Mouse (Mus musculus): ENCODE results near the gene Gse1. TPM values are rescaled to one million over a fixed set of nuclear protein-coding genes. Genes with fewer than 3 reads are reported as not detected.
A peak's percentile ranks its signal among the peaks of the same experiment; 100 is the strongest.

The Gse1 gene
- polyA plus RNA-seq, 1 experiment from 2014 or later, result 6.7 TPM

DNA sequence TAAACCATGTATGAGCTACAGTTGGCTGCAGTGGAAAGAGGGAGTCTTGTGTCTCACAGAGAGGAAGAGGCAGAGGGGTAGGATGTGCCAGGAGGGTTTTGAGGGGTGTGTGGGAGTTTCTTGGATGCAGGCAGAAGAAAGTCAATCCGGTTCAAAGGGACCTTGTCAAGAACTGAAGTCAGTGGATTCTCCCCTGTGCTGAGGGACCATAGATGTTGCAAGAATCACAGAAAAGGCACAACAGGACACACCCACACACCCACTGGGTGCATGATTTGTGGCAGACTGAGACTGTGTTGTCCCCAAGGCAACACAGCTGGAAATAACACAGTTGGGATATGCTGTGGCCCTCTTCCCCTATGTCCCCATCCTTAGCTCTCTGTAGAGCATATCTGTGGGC, 209.0 kb downstream of the Gse1 start:
- 31% methylated on average over 1 of the region's 1 CpGs for WGBS
- Histone ChIP-seq H3K4me2 (replicated peaks; ENCODE audit: low read depth, low read length) (no peak overlapping the region), H3K36me3 (ENCODE audit: insufficient read depth, low read length) (no peaks in the 10 kb centered on the region), H3K27me3 (ENCODE audit: insufficient read depth, low read length) (no peaks in the 10 kb centered on the region; the same call in 1 of the 2 replicates), H3K9me3 (ENCODE audit: low read length) (peaks cover 6% of the 10 kb centered on the region), H3K4me1 (ENCODE audit: insufficient read depth, low read length) (peaks cover 59% of the 10 kb centered on the region), H3K4me3 (ENCODE audit: low read length) (no peak overlapping the region), H3K9ac (replicated peaks; ENCODE audit: low read length) (no peak overlapping the region), H3K27ac (ENCODE audit: low read length) (0 out of 2 replicates have a peak overlapping the region, but pooled peaks have one; percentile 38)
- no peak for ATAC-seq (ENCODE audit: low FRiP score, low TSS enrichment)

DNA sequence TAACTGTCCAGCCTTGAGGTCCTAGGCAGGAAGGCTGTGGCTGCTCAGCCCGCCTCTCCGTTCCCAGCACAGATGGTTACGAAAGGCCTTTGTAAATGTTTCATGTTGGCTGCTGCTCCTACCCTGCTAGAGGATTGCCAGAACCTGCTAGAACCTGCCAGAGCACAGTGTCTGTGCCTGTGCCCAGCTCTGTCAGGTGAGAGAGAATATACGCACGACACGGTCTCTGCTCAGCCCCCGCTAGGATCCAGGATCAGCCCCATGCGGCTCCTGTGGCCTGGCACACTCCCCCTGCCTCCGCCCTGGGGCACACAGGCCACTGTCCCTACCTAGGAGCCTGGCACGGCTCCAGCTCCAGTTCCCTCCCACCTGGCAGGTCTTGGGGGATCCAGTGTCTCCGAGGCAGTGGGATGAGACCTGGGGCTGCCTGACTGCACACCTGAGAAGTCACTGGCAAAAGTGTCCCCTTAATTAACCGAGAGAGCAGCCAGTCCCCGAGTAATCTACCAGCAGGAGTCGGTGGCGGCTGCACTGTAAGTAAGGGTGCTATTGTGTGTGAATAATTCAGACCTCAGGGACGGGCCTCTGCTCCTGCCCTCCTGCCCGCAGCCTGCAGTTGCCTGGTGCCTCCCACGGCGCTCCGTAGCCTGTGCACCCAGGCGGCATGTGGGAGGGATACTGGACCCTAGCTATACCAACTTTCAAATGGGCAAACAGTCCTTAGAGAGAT, 209.6 kb downstream of the Gse1 start:
- no peak overlapping the region for H3K9ac ChIP-seq (replicated peaks; ENCODE audit: low read length)
- peaks cover 65% of the 10 kb centered on the region for H3K4me1 ChIP-seq (ENCODE audit: insufficient read depth, low read length)
- H3K9me3 ChIP-seq (ENCODE audit: low read length), result peaks cover 6% of the 10 kb centered on the region
- H3K4me3 ChIP-seq (ENCODE audit: low read length), result no peak overlapping the region
- 0 out of 2 replicates have a peak overlapping the region, but pooled peaks have one; percentile 38 for H3K27ac ChIP-seq (ENCODE audit: low read length)
- WGBS, result 43% methylated on average over 21 of the region's 21 CpGs
- H3K27me3 ChIP-seq (ENCODE audit: insufficient read depth, low read length), result no peaks in the 10 kb centered on the region; the same call in 1 of the 2 replicates
- peak; percentile 50 for ATAC-seq (ENCODE audit: low FRiP score, low TSS enrichment)
- no peak overlapping the region for H3K4me2 ChIP-seq (replicated peaks; ENCODE audit: low read depth, low read length)
- no peaks in the 10 kb centered on the region for H3K36me3 ChIP-seq (ENCODE audit: insufficient read depth, low read length)

DNA sequence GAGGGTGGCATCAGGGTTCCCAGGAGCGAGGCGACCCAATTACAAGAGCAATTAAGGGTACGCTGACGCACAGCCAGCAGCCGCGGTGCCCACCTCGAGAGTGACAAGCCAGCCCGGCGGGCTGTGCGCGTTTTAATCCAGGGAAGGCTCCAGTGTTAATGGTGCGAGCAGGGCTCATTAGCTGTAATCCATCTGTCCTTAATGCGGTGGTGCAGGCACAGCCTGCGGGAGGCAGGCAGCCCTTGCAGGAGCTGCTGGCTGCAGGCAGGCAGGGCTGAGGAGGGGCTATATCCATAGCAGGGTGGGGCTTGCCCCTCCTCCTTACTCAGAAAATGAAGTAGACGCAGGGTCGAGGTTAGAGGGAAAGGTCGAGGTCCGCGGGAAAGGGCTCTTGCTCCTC, 211.1 kb downstream of the Gse1 start:
- H3K9me3 ChIP-seq (ENCODE audit: low read length), result no peaks in the 10 kb centered on the region
- no peak overlapping the region for H3K27ac ChIP-seq (ENCODE audit: low read length)
- H3K9ac ChIP-seq (replicated peaks; ENCODE audit: low read length), result no peak overlapping the region; the same call in 1 of the 2 replicates
- WGBS, result 15% methylated on average over 19 of the region's 19 CpGs
- peaks cover 67% of the 10 kb centered on the region for H3K4me1 ChIP-seq (ENCODE audit: insufficient read depth, low read length)
- peak; percentile 42; the same call in 1 of the 2 replicates for ATAC-seq (ENCODE audit: low FRiP score, low TSS enrichment)
- H3K4me2 ChIP-seq (replicated peaks; ENCODE audit: low read depth, low read length), result no peak overlapping the region; the same call in 1 of the 2 replicates
- H3K4me3 ChIP-seq (ENCODE audit: low read length), result no peak overlapping the region
- H3K36me3 ChIP-seq (ENCODE audit: insufficient read depth, low read length), result no peaks in the 10 kb centered on the region
- H3K27me3 ChIP-seq (ENCODE audit: insufficient read depth, low read length), result no peaks in the 10 kb centered on the region; the same call in 1 of the 2 replicates

DNA sequence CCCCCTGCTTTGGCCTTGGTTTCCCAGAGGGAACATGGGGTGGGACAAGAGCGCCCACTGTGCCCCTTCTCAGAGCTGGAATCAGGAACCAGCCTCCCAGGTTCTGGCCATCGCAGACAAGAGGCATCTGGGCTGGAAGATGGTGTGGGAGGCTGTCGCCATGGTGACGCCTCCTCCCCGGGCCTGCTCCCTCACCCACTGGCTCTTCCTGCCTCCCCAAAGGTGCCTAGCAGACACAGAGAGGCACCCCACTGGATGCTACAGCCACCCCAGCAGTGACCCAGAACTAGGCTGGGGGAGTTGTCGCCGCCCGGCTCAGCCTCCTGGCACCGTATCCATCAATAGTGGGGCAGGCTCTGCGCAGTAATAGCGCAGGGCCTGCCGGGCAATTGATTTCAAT, 212.5 kb downstream of the Gse1 start:
- 46% methylated on average over 12 of the region's 12 CpGs for WGBS

DNA sequence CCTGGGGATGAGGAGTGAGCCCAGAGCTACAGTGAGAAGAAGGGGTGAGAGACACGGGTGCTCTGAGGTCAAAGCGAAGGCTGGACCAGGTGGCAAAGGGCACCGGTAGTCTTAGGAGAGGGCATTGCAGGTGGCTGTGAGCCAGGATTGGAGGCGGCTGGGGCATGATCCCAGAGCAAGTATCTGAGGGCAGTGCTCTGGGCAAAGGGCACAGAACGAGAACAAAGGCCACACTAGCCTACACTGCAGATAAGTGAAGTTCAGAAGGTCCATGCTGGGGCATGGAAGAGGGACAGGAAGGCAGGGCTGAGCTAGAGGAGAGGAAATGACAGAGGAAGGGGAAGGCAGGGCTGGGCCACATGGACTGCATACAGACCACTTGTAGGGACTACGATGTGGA, 213.4 kb downstream of the Gse1 start:
- H3K4me3 ChIP-seq (ENCODE audit: low read length), result no peak overlapping the region
- no peaks in the 10 kb centered on the region; the same call in 1 of the 2 replicates for H3K27me3 ChIP-seq (ENCODE audit: insufficient read depth, low read length)
- no peaks in the 10 kb centered on the region for H3K9me3 ChIP-seq (ENCODE audit: low read length)
- no peak overlapping the region for H3K9ac ChIP-seq (replicated peaks; ENCODE audit: low read length)
- no peak for ATAC-seq (ENCODE audit: low FRiP score, low TSS enrichment)
- 71% methylated on average over 6 of the region's 6 CpGs for WGBS
- peaks cover 65% of the 10 kb centered on the region for H3K4me1 ChIP-seq (ENCODE audit: insufficient read depth, low read length)
- no peaks in the 10 kb centered on the region for H3K36me3 ChIP-seq (ENCODE audit: insufficient read depth, low read length)
- no peak overlapping the region for H3K4me2 ChIP-seq (replicated peaks; ENCODE audit: low read depth, low read length)
- no peak overlapping the region for H3K27ac ChIP-seq (ENCODE audit: low read length)

More for the DNA sequence above, 212.5 kb downstream of the Gse1 start:
- no peaks in the 10 kb centered on the region for H3K36me3 ChIP-seq (ENCODE audit: insufficient read depth, low read length)
- H3K9me3 ChIP-seq (ENCODE audit: low read length), result no peaks in the 10 kb centered on the region
- no peak for ATAC-seq (ENCODE audit: low FRiP score, low TSS enrichment)
- H3K27ac ChIP-seq (ENCODE audit: low read length), result no peak overlapping the region
- no peak overlapping the region for H3K9ac ChIP-seq (replicated peaks; ENCODE audit: low read length)
- no peak overlapping the region for H3K4me2 ChIP-seq (replicated peaks; ENCODE audit: low read depth, low read length)
- H3K4me1 ChIP-seq (ENCODE audit: insufficient read depth, low read length), result peaks cover 71% of the 10 kb centered on the region
- no peaks in the 10 kb centered on the region; the same call in 1 of the 2 replicates for H3K27me3 ChIP-seq (ENCODE audit: insufficient read depth, low read length)
- H3K4me3 ChIP-seq (ENCODE audit: low read length), result no peak overlapping the region

DNA sequence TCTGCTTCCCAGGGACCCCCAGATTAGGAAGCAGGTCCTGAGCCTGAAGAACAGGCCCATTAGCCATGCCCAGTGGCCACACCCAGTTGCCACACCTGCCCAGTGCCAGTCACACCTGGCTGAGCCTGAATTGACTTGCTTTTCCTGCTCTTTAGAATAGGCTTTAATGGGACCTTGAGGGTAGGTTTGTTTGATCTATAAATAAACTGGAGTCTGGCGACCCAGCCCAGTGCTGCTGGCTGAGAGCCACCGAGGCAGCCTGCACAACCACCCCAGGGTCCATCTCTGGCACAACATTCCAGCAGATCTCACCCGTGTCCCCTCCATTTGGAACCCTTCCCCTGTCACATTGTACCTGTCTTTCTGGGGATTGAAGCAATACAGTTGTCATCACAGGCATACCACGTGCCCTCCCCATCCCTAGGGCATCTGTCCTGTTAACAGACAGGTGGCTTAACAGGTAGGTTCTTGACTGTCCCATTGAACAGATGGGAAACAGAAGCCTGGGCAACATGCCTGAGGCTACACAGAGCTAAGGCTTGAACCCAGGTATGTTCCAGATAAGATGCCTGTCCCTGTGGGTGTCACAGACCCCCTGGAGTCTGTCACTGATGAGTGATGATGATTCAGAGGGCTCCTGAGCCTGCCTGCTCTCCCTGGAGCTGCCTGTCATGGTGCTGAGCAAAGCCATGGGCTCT, 214.2 kb downstream of the Gse1 start:
- Histone ChIP-seq H3K4me1 (ENCODE audit: insufficient read depth, low read length) (peaks cover 58% of the 10 kb centered on the region), H3K27ac (ENCODE audit: low read length) (no peak overlapping the region)
- WGBS, result 47% methylated on average over 4 of the region's 4 CpGs

DNA sequence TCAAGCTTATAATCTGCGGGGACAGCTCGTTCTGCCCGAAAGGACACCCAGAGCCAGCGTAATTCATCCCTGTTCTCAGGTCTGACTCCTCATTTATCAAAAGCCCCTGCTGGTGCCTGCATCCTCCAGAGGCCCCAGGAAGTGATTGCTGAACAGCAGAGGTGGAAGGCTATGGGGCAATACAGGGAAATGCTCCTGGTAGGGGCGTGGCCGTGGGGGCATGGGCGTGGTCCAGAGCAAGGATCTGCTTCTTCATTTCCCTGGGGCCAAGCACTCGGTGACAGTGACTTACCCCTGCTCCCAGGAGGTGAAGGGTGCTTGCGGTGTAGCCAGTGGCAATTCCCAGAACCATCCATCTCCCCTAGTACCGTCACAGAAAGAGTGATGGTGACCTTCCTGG, 217.0 kb downstream of the Gse1 start:
- no peaks in the 10 kb centered on the region for H3K27me3 ChIP-seq (ENCODE audit: insufficient read depth, low read length)
- H3K36me3 ChIP-seq (ENCODE audit: insufficient read depth, low read length), result no peaks in the 10 kb centered on the region
- H3K27ac ChIP-seq (ENCODE audit: low read length), result no peak overlapping the region
- WGBS, result 31% methylated on average over 10 of the region's 10 CpGs
- no peak overlapping the region for H3K4me3 ChIP-seq (ENCODE audit: low read length)
- ATAC-seq (ENCODE audit: low FRiP score, low TSS enrichment), result no peak
- peaks cover 47% of the 10 kb centered on the region for H3K4me1 ChIP-seq (ENCODE audit: insufficient read depth, low read length)
- no peaks in the 10 kb centered on the region for H3K9me3 ChIP-seq (ENCODE audit: low read length)
- no peak overlapping the region for H3K4me2 ChIP-seq (replicated peaks; ENCODE audit: low read depth, low read length)
- no peak overlapping the region for H3K9ac ChIP-seq (replicated peaks; ENCODE audit: low read length)

More for the DNA sequence above, 214.2 kb downstream of the Gse1 start:
- Histone ChIP-seq H3K27me3 (ENCODE audit: insufficient read depth, low read length) (no peaks in the 10 kb centered on the region; the same call in 1 of the 2 replicates), H3K36me3 (ENCODE audit: insufficient read depth, low read length) (no peaks in the 10 kb centered on the region), H3K4me3 (ENCODE audit: low read length) (no peak overlapping the region), H3K9ac (replicated peaks; ENCODE audit: low read length) (no peak overlapping the region), H3K4me2 (replicated peaks; ENCODE audit: low read depth, low read length) (no peak overlapping the region), H3K9me3 (ENCODE audit: low read length) (no peaks in the 10 kb centered on the region)
- no peak for ATAC-seq (ENCODE audit: low FRiP score, low TSS enrichment)

DNA sequence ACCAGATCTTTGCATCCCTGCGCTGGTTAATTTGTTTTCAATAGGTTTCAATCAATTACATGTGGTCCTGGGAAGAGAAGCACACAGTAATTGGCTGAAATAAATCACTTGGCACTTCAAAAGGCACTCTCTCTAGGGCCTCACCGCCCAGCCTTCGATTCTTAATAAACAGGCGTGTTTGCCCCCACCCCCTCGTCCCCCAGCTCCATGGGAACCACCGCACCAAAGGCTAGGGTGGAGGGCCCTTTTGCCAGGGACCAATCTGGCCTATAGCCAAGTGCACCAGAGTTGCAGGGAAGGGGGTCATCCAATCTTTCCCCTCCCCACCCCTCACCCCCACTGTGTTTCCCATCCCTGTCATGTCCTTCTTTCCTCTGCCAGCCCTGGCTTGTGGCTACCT, 219.9 kb downstream of the Gse1 start:
- no peak overlapping the region for H3K27ac ChIP-seq (ENCODE audit: low read length)
- no peak overlapping the region for H3K4me2 ChIP-seq (replicated peaks; ENCODE audit: low read depth, low read length)
- no peaks in the 10 kb centered on the region for H3K36me3 ChIP-seq (ENCODE audit: insufficient read depth, low read length)
- no peaks in the 10 kb centered on the region for H3K27me3 ChIP-seq (ENCODE audit: insufficient read depth, low read length)
- 50% methylated on average over 6 of the region's 6 CpGs for WGBS
- no peaks in the 10 kb centered on the region for H3K9me3 ChIP-seq (ENCODE audit: low read length)
- no peak overlapping the region for H3K4me3 ChIP-seq (ENCODE audit: low read length)
- H3K9ac ChIP-seq (replicated peaks; ENCODE audit: low read length), result no peak overlapping the region
- H3K4me1 ChIP-seq (ENCODE audit: insufficient read depth, low read length), result peaks cover 24% of the 10 kb centered on the region
- no peak for ATAC-seq (ENCODE audit: low FRiP score, low TSS enrichment)

DNA sequence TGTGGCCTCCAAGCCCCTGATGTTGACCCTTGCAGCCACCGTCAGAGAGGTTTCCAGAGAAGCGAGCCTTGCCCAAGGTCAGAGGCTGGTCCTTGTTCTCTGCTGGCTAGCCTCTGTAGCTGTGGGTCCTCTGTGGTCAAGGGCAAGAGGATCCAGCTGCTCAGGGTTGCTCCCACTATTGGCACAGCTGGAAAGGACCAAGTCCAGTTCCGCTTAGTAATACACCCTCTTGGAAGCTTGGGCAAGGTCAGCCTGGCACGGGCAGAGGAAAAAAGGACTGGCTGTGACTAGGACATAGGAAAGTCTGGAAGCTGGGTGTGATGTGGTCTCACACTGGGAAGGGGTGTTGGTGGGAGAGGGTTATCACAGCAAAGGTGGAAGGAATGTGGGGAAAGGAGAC, 220.9 kb downstream of the Gse1 start:
- peaks cover 24% of the 10 kb centered on the region for H3K4me1 ChIP-seq (ENCODE audit: insufficient read depth, low read length)
- H3K9ac ChIP-seq (replicated peaks; ENCODE audit: low read length), result no peak overlapping the region
- no peaks in the 10 kb centered on the region for H3K27me3 ChIP-seq (ENCODE audit: insufficient read depth, low read length)
- ATAC-seq (ENCODE audit: low FRiP score, low TSS enrichment), result peak; percentile 14; the same call in 1 of the 2 replicates
- no peak overlapping the region for H3K27ac ChIP-seq (ENCODE audit: low read length)
- no peak overlapping the region for H3K4me2 ChIP-seq (replicated peaks; ENCODE audit: low read depth, low read length)
- WGBS, result 71% methylated on average over 4 of the region's 4 CpGs
- H3K4me3 ChIP-seq (ENCODE audit: low read length), result no peak overlapping the region
- no peaks in the 10 kb centered on the region for H3K36me3 ChIP-seq (ENCODE audit: insufficient read depth, low read length)
- H3K9me3 ChIP-seq (ENCODE audit: low read length), result no peaks in the 10 kb centered on the region

DNA sequence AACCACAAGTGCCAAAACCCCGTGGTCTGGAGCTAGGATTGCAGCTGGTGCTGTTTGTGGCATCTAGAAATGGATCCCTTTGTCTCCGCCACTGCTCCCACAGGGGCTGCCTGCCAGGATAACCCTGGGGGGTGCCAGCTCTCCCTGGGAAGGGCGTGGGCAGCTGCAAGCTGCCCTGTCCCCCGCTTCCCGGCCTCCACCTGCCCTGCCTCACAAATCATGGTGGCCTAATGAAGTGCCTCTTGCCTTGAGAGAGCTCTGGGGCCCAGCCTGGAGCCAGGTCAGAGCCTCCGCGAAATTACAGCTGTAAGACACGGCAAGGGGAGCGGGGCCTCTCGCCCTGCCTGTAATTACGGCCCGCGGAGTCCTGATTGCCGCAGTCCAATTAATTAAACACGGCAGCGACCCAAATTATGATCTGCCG, 221.4 kb downstream of the Gse1 start:
- 6% methylated on average over 17 of the region's 17 CpGs for WGBS
- H3K4me1 ChIP-seq (ENCODE audit: insufficient read depth, low read length), result peaks cover 25% of the 10 kb centered on the region
- no peaks in the 10 kb centered on the region for H3K36me3 ChIP-seq (ENCODE audit: insufficient read depth, low read length)
- no peaks in the 10 kb centered on the region for H3K27me3 ChIP-seq (ENCODE audit: insufficient read depth, low read length)
- no peaks in the 10 kb centered on the region for H3K9me3 ChIP-seq (ENCODE audit: low read length)
- no peak overlapping the region for H3K4me3 ChIP-seq (ENCODE audit: low read length)
- ATAC-seq (ENCODE audit: low FRiP score, low TSS enrichment), result peak; percentile 28
- no peak overlapping the region for H3K27ac ChIP-seq (ENCODE audit: low read length)
- 0 out of 2 replicates have a peak overlapping the region, but pooled peaks have one; percentile 5 for H3K4me2 ChIP-seq (replicated peaks; ENCODE audit: low read depth, low read length)
- H3K9ac ChIP-seq (replicated peaks; ENCODE audit: low read length), result peak overlapping the region; percentile 52
